Mouse (Mus musculus) brown adipose tissue, adult 24 weeks (tissue): ENCODE data around the gene Ndrg3. TPM values are rescaled to one million over a fixed set of nuclear protein-coding genes. Genes with fewer than 3 reads are reported as not detected.
"Not testable (repeated sequence)": the region's sequence is repeated elsewhere in the genome, so short reads cannot be mapped to it uniquely, and the experiment has no call there.

ENCODE experiments used
- H3K27ac ChIP-seq: fragments of 200-500 bp; replicated peaks from 2 replicates; pipeline ENCODE4 v1.5.1; 2012; ENCODE audit warnings: low read depth, mild to moderate bottlenecking, low read length
- H3K4me1 ChIP-seq: fragments of 200-500 bp; 2 replicates; pipeline ENCODE4 v1.6.1; 2012; ENCODE audit warnings: low read length, mixed read lengths; ENCODE audit not compliant: control insufficient read depth, insufficient read depth, insufficient read length
- H3K4me3 ChIP-seq: fragments of 200-500 bp; 2 replicates; pipeline ENCODE4 v1.5.1; 2012; ENCODE audit warnings: low read depth, mild to moderate bottlenecking, low read length, moderate library complexity; ENCODE audit not compliant: insufficient read depth
- polyA plus RNA-seq: library from polyadenylated mRNA; stranded (reverse); fragments of >200 nt; gene quantifications from 2 replicates; pipeline ENCODE4 v1.2.4, GENCODE M21; 2012; ENCODE audit not compliant: missing spikeins, insufficient read depth, insufficient read length

Ndrg3 gene
- polyA plus RNA-seq, 1 experiment = 181 TPM

DNA sequence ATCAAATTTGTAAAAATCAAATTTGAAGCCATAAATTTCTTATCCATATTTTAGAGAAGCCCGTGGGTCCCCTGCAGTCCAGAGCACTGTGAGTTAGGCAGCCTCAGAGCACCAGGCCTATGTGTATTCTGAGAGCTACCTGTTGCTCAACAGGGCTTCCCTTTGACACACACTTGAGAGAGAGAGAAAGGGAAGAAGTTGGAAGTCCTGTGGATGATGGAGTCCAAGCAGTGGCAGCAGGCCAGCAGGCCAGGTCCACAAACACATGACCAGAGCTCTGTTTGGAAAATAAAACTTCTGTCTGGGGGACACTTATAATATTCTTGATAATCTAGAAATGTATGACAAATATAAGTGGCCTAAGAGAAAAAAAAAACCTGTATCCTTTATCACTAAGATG, 58.4 kb downstream of the Ndrg3 start:
- Histone ChIP-seq H3K27ac (no peak overlapping the region), H3K4me1 (no peaks in the 10 kb centered on the region; the same call in 1 of the 2 replicates), H3K4me3 (no peak overlapping the region)

DNA sequence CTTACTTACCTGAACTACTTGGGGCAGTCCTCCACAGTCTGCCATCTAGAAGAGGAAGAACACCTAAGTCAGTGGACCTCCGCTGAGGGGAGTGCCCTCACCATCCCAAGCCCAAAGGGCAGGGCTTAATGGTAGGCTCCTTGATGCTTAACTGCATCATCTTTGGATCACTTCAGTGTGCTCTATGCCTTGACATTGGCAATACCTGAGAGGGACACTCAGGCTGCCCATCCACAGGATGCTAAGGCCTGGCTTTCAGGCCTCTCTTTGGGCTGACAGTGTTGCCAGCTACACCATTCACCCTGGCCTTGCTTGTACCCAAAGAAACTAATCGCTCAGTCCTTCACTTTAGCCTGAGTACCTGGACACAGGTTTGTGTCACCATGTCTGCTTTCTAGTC, 60.4 kb downstream of the Ndrg3 start:
- H3K4me3 ChIP-seq = no peak overlapping the region
- H3K4me1 ChIP-seq = no peaks in the 10 kb centered on the region; the same call in 1 of the 2 replicates
- no peak overlapping the region for H3K27ac ChIP-seq

DNA sequence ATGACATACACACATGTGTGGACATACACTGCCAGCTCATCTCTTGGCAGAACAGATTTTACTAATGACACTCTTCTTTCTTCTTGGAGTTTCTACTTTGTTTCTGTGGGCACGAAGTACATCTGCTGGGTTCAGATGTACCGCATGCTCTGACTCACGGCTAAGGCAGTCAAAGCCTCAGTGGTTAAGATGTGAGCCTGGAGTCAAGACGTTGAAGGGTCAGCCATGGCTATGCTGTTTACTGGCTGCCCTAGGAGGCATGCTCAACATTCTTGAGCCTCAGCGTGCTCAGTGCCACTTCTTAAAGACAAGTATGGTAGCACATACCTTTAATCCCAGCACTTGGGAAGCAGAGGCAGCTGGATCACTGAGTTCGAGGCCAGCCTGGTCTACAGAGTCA, 61.3 kb downstream of the Ndrg3 start:
- H3K4me3 ChIP-seq = no peak overlapping the region
- H3K27ac ChIP-seq = no peak overlapping the region
- no peaks in the 10 kb centered on the region; the same call in 1 of the 2 replicates for H3K4me1 ChIP-seq

DNA sequence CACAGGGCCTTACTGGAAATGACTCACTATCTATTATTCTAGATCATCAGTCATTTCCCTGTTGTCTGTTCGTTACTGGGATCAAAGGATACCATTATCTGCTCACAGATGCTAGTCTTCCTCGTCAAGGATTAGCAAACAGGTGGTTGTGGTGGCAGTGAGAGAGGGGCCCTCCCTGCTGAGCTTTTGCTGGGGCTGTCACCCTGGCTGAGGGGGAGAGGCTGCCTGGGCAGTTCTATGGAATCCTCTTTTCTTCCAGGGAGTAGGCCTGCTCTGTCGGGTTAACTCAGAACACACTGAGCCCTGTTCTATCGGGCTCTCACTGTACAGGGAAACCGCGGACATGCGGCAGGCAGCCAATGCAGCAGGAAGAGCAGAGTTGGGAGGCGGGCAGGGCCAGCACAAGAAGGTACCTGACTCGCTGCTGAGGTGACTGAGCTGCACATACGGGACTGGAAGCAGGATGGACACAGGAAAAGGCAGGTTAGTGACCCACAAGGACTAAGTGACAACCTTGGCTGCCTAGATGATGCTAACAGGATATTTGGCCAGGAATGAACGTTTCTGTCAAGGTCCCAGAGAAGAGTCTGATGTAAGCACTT, 62.2 kb downstream of the Ndrg3 start:
- no peak overlapping the region for H3K27ac ChIP-seq
- no peak overlapping the region for H3K4me3 ChIP-seq
- H3K4me1 ChIP-seq = no peaks in the 10 kb centered on the region; the same call in 1 of the 2 replicates

DNA sequence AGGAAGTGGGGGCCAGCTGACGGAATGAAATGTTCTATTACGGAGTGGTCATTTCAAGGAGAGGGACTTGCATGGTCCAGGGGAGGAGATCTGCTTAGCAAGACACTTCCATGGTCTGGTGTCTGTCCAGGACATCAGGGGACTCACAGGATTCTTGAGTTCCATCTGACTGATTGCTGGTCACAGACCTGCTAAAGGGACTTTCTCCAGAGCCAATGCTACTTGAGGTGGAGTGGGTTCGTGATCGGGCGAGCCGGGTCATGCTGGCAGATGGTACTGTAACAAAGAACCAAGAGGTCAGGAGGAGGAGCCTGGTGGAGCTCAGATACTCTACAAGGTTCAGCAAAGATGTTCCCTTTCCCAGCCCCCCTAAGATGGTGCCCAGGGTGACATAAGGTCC, 63.2 kb downstream of the Ndrg3 start:
- Histone ChIP-seq H3K4me1 (no peaks in the 10 kb centered on the region; the same call in 1 of the 2 replicates), H3K27ac (no peak overlapping the region), H3K4me3 (no peak overlapping the region)

DNA sequence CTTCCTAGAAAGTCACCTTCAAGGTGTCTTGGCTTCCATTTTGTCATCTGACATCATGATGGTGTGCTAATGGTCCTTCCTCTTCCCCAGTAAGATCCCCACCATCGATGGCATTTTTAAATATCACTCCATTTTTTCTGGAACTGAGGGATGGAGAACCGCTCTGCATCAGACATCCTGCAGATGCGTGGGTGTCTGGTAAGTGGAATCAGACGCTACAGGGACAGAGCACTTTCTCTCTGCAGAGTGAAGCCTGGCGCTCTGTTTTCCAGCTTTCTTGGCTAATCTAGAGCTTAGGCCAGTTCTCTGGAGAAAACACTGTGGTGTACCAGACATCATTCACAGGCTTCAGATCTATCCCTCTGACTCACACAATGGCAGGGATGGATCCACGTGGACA, 64.2 kb downstream of the Ndrg3 start:
- Histone ChIP-seq H3K4me3 (no peak overlapping the region), H3K4me1 (no peaks in the 10 kb centered on the region), H3K27ac (no peak overlapping the region)

DNA sequence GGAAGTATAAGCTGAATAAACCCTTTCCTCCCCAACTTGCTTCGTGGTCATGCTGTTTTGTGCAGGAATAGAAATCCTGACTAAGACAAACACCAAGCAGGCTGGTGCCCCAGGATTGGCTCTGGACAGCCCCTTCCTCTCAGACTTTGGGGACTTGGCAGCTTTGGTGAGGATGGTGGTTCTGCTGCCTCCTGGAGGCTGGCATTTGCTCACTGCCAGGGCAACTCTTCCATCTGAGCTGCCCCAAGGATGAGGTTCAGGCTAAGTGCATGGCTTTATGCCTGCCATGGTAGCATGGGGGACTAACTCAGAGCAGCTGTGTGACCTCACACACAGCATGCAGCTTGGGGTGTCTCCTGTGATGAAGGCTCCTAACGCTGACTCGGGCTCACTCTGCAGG, 66.2 kb downstream of the Ndrg3 start:
- H3K4me1 ChIP-seq, H3K4me3 ChIP-seq, H3K27ac ChIP-seq: not testable (repeated sequence)

DNA sequence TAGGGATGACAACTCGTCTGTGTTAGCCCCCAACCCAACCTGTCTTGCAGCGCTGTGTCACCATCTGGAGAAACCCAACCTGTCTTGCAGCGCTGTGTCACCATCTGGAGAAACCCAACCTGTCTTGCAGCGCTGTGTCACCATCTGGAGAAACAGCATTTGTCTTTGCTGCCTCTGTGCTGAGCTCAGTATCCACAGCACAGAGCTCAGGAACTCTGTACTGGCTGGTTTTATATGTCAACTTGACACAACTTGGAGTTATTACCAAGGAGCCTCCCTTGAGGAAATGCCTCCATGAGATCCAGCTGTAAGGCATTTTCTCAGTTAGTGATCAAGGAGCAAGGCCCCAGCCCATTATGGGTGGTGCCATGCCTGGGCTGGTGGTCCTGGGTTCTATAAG, 66.8 kb downstream of the Ndrg3 start:
- H3K27ac ChIP-seq, H3K4me1 ChIP-seq, H3K4me3 ChIP-seq: not testable (repeated sequence)

DNA sequence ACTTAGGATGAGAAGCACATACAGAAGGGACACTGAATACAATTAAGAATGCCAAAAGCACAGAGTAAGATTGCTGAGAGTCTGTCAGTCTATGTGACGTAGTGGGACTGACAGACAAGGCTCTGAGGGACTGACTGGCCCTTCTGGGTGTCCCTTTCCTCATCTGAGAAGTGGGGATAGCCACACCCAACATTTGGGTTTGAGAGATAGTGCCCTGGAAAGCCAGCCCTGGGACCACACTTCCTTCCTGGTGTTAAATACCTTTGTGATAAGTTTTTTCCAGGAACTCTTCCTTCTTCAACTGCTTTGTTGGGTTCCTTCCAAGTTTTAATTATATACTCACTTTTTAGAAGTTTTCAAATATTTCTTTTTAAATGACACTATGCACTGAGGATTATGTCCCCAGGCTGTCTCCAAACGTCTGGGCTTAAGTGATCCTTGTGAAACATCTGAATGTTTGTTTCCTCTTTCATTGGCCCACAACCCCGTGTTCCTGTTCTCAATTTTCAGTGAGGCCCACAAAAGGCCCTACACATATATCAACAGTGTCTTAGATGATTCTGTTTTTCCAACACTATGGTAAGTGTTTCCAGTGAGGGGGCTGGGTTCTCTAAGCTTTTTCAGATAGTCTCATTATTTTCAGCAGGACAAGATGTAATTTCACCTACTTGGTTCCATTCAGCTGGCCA, 67.5 kb downstream of the Ndrg3 start:
- no peak overlapping the region for H3K27ac ChIP-seq
- H3K4me3 ChIP-seq = no peak overlapping the region

DNA sequence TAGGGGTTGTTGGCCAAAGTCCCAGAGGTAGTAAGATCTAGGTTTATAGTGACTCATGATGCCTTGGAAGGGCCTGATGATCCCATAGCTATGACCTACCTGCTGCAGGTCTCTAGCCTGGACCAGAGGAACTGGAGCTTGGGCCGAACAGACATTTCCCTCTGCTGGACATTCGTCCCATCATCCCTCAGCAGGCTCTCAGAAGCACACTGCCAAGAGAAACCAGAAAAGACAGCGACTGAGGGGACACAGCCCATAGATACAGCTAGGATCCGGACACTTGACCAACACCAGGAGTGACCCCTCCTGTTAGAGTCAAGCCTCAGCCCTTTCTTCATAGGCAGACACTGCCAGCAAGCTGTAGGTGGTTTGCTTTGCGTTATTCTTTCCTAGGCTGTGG, 68.8 kb downstream of the Ndrg3 start:
- Histone ChIP-seq H3K4me1 (no peaks in the 10 kb centered on the region), H3K4me3 (no peak overlapping the region), H3K27ac (no peak overlapping the region)

More for the DNA sequence above, 67.5 kb downstream of the Ndrg3 start:
- H3K4me1 ChIP-seq = no peaks in the 10 kb centered on the region

DNA sequence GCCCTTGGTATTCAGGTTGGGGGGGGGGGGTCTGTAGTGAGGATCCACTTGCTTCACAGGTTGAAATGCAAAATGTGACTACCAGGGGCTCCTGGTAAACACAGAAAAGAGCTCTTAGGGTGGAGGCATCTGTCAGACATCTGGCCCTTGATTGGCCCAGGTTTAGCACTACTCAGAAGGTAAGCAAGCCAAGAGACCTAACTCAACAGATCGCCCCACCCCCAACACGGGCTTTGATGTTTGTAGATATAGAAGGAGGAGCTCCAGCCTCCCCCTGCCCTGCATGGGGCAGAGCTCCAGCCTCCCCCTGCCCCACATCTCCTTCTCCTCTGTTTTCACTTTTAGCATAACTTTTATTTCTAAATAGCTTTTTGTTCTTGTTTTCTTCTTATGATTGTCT, 72.1 kb downstream of the Ndrg3 start:
- no peak overlapping the region for H3K27ac ChIP-seq
- no peaks in the 10 kb centered on the region for H3K4me1 ChIP-seq
- H3K4me3 ChIP-seq = no peak overlapping the region

DNA sequence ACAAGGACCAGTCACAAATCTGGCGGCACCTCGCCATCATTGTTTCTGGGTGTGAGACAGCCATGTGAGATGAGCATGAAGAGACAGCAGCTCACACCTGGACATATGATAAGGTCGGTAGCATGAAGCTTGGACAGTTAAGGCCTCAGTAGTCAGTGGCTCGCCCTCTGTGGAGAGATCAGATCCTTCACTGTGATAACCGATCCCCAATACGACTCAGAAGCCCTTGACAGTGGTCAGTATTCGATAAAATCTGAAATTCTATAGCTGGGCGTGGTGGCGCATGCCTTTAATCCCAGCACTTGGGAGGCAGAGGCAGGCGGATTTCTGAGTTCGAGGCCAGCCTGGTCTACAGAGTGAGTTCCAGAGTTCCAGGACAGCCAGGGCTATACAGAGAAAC, 72.7 kb downstream of the Ndrg3 start:
- not testable (repeated sequence) for H3K4me3 ChIP-seq, H3K27ac ChIP-seq, H3K4me1 ChIP-seq

DNA sequence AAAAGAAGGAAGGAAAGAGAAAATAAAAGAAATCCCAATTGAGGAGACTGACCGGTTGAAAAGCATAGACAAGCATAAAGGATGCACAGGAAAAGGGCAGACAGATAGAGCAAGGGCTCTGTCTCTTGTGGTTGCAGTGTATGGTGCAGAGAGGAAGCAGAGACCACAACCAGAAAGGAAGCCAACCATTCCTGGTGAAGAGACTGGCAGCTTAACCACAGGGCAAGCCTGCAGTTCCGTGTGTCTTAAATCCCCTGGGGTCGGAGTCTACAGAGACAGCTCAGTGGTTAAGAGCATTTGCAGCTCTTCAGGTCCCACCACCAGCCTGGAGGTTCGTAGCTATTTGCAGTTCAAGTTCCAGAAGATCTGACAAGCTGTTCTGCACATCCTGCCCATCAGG, 73.3 kb downstream of the Ndrg3 start:
- Histone ChIP-seq H3K4me1 (no peaks in the 10 kb centered on the region), H3K4me3 (no peak overlapping the region), H3K27ac (no peak overlapping the region)

DNA sequence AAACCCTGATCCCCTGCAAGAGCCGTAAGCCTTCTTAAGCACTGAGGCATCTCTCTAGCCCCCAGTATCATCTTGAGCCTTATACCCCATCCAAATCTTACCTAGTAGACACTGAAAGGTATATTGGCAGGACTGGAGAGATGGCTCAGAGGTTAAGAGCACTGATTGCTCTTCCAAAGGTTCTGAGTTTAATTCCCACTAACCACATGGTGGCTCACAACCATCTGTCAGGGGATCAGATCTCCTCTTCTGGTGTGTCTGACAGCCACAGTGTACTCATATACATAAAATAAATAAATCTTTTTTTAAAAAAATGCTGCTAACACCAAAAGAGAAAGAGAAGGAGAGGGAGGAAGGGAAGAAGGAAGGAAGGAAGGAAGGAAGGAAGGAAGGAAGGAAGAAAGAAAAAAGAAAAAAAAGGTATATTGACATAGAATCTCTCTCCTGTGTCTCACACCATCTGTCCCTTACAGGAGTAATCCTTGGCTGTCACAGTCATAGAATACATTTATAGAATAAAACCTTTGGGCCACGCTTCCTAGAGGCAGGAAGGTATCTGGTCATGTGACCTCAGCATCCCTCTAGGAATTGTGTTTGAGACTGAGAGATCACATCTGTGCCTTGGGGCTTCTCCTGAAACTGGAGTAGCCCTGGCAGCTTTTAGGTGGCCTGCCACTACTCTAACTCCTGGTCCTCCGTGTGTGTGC, 75.3 kb downstream of the Ndrg3 start:
- H3K4me1 ChIP-seq = no peaks in the 10 kb centered on the region
- no peak overlapping the region for H3K4me3 ChIP-seq
- H3K27ac ChIP-seq = no peak overlapping the region

DNA sequence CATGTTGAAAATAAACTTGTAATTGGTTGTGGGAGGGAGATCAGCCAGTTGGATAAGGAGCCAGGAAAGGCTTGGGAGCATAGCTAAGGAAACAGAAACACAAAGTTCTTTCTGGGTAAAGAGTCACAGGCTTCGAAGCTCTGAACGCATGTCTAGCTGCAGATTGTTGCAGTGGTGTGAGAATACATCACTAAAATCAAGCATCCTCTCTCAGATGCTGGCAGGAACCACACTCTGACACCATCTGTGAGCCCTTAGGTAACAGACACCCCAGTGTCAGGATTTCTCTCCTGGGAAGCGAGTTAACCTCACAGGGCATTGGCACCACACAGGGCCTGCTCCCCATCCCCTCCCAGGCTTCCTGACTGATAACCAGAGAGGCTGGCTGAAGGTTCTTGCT, 76.3 kb downstream of the Ndrg3 start:
- Histone ChIP-seq H3K4me1 (no peaks in the 10 kb centered on the region), H3K4me3 (no peak overlapping the region), H3K27ac (no peak overlapping the region)

DNA sequence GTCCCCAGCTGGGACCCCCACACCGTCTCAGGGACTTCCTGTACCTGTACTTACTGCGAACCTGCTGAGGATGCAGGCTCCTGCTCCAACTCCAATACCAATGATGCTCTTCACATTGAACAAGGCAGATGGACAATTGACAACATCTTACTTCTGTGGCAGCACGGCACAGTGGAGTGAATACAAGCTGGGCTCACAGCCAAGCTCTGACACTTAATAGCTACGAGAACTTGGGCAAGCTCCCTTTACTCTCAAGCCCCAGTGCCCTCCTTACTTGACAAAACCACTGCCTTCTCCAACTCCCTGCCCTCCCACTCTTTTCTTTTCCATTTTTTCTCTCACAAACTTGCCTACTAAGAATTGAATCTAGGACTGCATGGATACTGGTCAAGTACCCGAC, 78.7 kb downstream of the Ndrg3 start:
- H3K4me1 ChIP-seq = no peaks in the 10 kb centered on the region
- no peak overlapping the region for H3K27ac ChIP-seq
- H3K4me3 ChIP-seq = no peak overlapping the region
